In genomic region chr3:144723455-144723854, GRCm38 (mm10) we compare ENCODE assay signal across 8 mouse cellular contexts. TPM values are rescaled to one million over a fixed set of nuclear protein-coding genes. Genes with fewer than 3 reads are reported as not detected.
DNase-seq lines count a peak whose midpoint lies in the region; ATAC-seq lines count a peak whose summit lies in the region.

No protein-coding gene starts in this region.

- no peak for DNase-seq in frontal cortex, postnatal 10 days (ENCODE audit: low spot score in 2 of 2)
- peak; percentile 60 for DNase-seq in urinary bladder, postnatal 14 days (ENCODE audit: low spot score)
- DNase-seq in urinary bladder, adult 2 months (ENCODE audit: low spot score): no peak
- peak; percentile 67 to 73 for DNase-seq in cerebellum, postnatal 14 days
- peak; percentile 46 to 71 for DNase-seq in kidney, adult 8-10 months
- DNase-seq in lung, postnatal 10 days: peak; percentile 67
- DNase-seq in thymus, postnatal 0 days (ENCODE audit: low spot score): peak; percentile 39

- ATAC-seq in frontal cortex, adult (ENCODE audit: low TSS enrichment): 0 out of 2 replicates have a peak, but pooled peaks have one; percentile 22

RNA-seq across cellular contexts. Expression of gene Sh3glb1, which starts 3.3 kb away (rescaled TPM):
- 27.1 and 47.8 TPM in 2 replicates for polyA plus RNA-seq in urinary bladder, adult 2 months (2012; rRNA removed)
- 158 and 162 TPM in 2 replicates for polyA plus RNA-seq in thymus, postnatal 0 days (2015; fragmentation: Nextera tagmentation; extraction: Ambion mirVana)

RNA-seq across cellular contexts. Expression of gene Clca3a1, which starts 37.3 kb away (rescaled TPM):
- 25.0 and 34.0 TPM in 2 replicates for polyA plus RNA-seq in urinary bladder, adult 2 months (2012; rRNA removed)
- 0.65 and 0.68 TPM in 2 replicates for polyA plus RNA-seq in thymus, postnatal 0 days (2015; fragmentation: Nextera tagmentation; extraction: Ambion mirVana)

Comparison
In these comparisons a context has a peak if more than half of its experiments do, and no peak if none do; other contexts are left out.
1. DNase-seq: peak in urinary bladder, postnatal 14 days (single experiment), cerebellum, postnatal 14 days (2 of 2), kidney, adult 8-10 months (2 of 2), lung, postnatal 10 days (single experiment) and thymus, postnatal 0 days (single experiment); none in frontal cortex, postnatal 10 days (0 of 2) and urinary bladder, adult 2 months (single experiment).
2. RNA of gene Clca3a1, which starts 37.3 kb away (polyA plus RNA-seq): 25.0 to 34.0 TPM in urinary bladder, adult 2 months; 0.65 to 0.68 TPM in thymus, postnatal 0 days; every median in the first group is over 10 times any median in the second.